Mouse (Mus musculus) limb, embryonic 14.5 days (tissue): ENCODE measurements around the gene Slc1a7. TPM values are rescaled to one million over a fixed set of nuclear protein-coding genes. Genes with fewer than 3 reads are reported as not detected.

Experiments
- ATAC-seq: fragments of 200-750 bp; cut with Nextera tagmentation; 2 replicates; pipeline ENCODE4 v1.8.0; 2017; ENCODE audit warnings: low read depth, moderate number of reproducible peaks, moderate TSS enrichment; ENCODE audit not compliant: low FRiP score
- DNase-seq: peaks from one replicate; pipeline ENCODE4 v3.0.0-alpha.2; 2015; ENCODE audit warnings: low spot score
- H3K27ac ChIP-seq: fragments of 300-500 bp; sonication (generic); replicated peaks from 2 replicates; pipeline ENCODE4 v1.5.1; 2014; ENCODE audit warnings: low read depth, mild to moderate bottlenecking, low read length, moderate library complexity, mixed read lengths
- H3K27me3 ChIP-seq: fragments of 300-500 bp; sonication (generic); 2 replicates; pipeline ENCODE4 v1.6.1; 2014; ENCODE audit warnings: low read length, mixed read lengths; ENCODE audit not compliant: control insufficient read depth, insufficient read depth
- H3K36me3 ChIP-seq: fragments of 300-500 bp; sonication (generic); 2 replicates; pipeline ENCODE4 v1.6.1; 2014; ENCODE audit warnings: mild to moderate bottlenecking, low read length, moderate library complexity, mixed read lengths; ENCODE audit not compliant: control insufficient read depth, insufficient read depth
- H3K4me1 ChIP-seq: fragments of 300-500 bp; sonication (generic); 2 replicates; pipeline ENCODE4 v1.6.1; 2014; ENCODE audit warnings: antibody characterized with exemption, low read length, mixed read lengths; ENCODE audit not compliant: control insufficient read depth, insufficient read depth
- H3K4me2 ChIP-seq: fragments of 300-500 bp; sonication (generic); replicated peaks from 2 replicates; pipeline ENCODE4 v1.6.1; 2014; ENCODE audit warnings: low read depth, mild to moderate bottlenecking, low read length, moderate library complexity; ENCODE audit not compliant: severe bottlenecking
- H3K4me3 ChIP-seq: fragments of 300-500 bp; sonication (generic); replicated peaks from 2 replicates; pipeline ENCODE4 v1.5.1; 2014; ENCODE audit warnings: low read length
- H3K9ac ChIP-seq: fragments of 300-500 bp; sonication (generic); 2 replicates; pipeline ENCODE4 v1.6.1; 2014; ENCODE audit warnings: mild to moderate bottlenecking, low read depth, low read length, moderate library complexity; ENCODE audit not compliant: severe bottlenecking
- H3K9me3 ChIP-seq: fragments of 300-500 bp; sonication (generic); 2 replicates; pipeline ENCODE4 v1.6.1; 2016; ENCODE audit warnings: low read length; ENCODE audit not compliant: control insufficient read depth
- POLR2A ChIP-seq: fragments of 200-500 bp; IDR thresholded peaks from 2 replicates; pipeline ENCODE4 v1.8.0; 2012; ENCODE audit warnings: inconsistent platforms, mild to moderate bottlenecking, moderate library complexity, borderline replicate concordance; ENCODE audit not compliant: insufficient read depth, insufficient read length; ENCODE audit errors: extremely low read depth
- WGBS: fragments of 180-500 bp; shearing (Covaris S2); extraction: QIAGEN DNeasy Blood & Tissue Kit; methylation state at CpG from one replicate; pipeline ENCODE4 v1.1.7; 2014; 5-methylcytosine and 5-hydroxymethylcytosine counted together
- polyA plus RNA-seq, 2 experiments: library from polyadenylated mRNA; depleted of rRNA in 1 of 2; stranded (reverse) in 1 of 2; unstranded in 1 of 2; fragments of >200 nt; fragmentation: Nextera tagmentation in 1 of 2; extraction: Ambion mirVana in 1 of 2; gene quantifications; 2 replicates each; pipeline versions ENCODE4 v1.2.1 to v1.2.3; 2012 to 2014

Slc1a7 gene
- polyA plus RNA-seq, 2 experiments = 0.16 TPM; not detected in 1

DNA sequence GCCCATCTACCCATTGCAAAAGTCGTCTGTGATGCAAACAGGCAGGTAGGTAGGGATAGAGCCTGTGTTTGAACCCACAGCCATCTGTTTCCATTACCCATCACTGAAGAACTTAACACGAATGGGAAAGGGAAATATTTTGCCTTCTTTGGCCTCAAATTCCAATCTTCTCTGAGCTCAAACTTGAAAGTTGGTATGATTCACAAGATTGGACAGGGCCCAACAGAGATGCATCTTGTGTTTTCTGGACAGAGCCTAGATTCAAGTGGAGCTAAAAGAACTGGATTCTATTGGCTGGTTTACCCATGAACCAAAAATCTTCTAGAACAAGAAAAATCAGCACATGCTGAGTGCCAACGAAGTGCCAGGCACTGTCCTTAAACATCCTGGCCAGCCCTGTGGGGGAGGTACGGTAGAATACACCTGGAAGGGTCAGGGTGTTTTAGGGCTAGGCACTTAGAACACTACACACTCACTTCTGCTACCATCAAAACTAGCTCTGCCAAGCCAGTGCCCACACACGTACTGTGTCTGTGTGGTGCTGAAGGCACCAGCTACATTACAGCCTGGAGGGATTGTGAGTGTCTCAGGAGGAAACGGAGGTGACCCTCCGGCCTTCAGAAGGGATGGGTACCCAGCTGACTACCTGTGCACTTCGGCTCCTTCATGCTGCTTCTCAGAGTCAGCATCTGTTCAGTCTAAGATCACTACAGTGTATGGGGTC lies 65.1 kb downstream of the Slc1a7 start:
- no peak for ATAC-seq
- H3K27me3 ChIP-seq = peaks cover 16% of the 10 kb centered on the region

DNA sequence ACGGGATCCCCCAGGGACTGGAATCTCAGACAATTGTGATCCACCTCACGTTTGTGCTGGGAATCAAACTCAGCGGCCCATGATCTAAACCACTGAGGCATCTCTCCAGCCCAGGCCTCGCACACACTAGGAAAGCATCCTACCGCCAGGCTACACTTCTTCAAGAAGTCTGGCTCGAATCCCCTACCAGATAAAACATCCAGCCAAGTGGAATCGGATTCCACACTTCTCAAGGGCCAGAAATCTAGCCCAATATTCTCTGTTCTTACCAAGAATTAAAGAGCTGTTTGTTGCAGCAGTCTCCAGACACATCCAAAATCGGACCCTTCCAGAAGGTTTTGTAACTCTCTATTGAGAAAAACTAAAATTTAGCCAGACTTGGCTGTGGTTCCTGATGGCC lies 68.9 kb downstream of the Slc1a7 start:
- no peak overlapping the region for H3K4me2 ChIP-seq
- 80% methylated on average over 8 of the region's 8 CpGs for WGBS
- no peaks in the 10 kb centered on the region for H3K9me3 ChIP-seq
- no peak for DNase-seq
- no peak overlapping the region for H3K9ac ChIP-seq
- no peak overlapping the region for H3K4me3 ChIP-seq
- H3K27ac ChIP-seq = no peak overlapping the region
- H3K27me3 ChIP-seq = no peaks in the 10 kb centered on the region
- no peak for TF ChIP-seq POLR2A
- H3K36me3 ChIP-seq = peaks cover 5% of the 10 kb centered on the region; the same call in 1 of the 2 replicates
- peaks cover 6% of the 10 kb centered on the region for H3K4me1 ChIP-seq
- no peak for ATAC-seq

More for the DNA sequence above, 65.1 kb downstream of the Slc1a7 start:
- 78% methylated on average over 8 of the region's 8 CpGs for WGBS
- peaks cover 10% of the 10 kb centered on the region for H3K4me1 ChIP-seq
- DNase-seq = no peak
- H3K27ac ChIP-seq = no peak overlapping the region
- TF ChIP-seq POLR2A = no peak
- no peak overlapping the region for H3K9ac ChIP-seq
- H3K4me3 ChIP-seq = no peak overlapping the region
- H3K9me3 ChIP-seq = no peaks in the 10 kb centered on the region
- no peak overlapping the region for H3K4me2 ChIP-seq
- H3K36me3 ChIP-seq = no peaks in the 10 kb centered on the region

DNA sequence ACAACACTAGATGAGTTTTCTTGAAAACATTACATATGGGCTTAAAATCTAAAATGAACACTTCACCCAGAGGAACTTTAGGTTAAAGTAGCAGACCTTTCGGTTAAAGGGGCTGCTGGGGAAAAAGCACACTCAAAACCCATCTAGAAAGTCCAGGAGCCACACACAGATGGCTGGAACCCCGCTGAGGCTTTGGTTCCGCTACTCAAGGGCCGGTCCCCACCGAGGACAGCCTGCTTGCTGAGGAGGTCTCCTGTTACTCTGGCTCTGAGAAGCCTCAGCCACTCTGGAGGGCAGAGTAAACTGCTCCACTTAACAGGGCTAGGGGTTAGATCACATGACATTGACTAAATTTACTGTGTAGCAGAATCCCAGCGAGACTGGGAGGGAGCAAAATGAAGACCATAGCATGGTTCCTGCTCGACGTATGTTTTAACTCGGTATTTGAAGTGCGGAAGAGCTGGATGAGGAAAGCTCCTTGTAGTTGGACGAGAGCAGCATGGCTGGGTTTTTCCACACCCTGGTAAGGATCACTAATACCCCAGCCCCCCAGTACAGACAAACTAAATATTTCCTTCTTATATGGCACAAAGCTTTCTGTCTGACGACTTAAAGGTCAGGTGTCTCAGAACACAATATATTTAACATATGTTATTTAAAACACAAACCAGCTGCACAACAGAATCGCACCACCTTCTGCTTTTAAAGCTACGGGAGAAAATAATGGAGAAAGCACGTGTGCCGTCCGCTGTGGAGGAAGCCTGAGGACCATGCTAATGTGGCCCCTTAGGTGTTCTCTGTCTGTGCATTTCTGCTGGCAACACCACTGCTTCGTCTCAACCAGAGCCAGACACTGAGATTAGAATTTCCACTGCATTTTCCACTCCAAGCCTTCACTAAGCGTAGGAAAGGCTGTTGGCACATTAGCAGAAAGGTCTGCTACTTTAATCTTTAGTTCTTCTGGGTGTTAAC lies 77.3 kb downstream of the Slc1a7 start:
- no peak for TF ChIP-seq POLR2A

DNA sequence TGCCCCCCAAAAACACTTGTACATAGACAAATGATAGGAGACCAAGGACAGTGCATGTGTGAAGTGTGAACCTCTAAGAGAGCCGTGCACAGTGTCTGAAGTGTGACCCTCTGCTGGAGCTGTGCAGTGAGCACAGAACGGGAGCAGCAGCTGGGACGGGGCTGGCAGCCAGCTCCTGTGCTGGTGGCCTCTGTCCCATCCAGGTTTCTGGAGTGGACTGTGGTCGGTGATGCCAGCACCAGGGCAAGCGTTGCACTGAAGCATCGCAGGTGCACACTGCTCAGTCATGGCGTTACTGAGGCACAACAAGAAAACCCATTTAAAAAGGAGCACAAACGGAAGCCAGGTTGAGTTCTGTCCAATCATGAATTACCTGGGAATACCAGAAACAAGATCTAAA lies 78.0 kb downstream of the Slc1a7 start:
- peak overlapping the region; percentile 39 for H3K27ac ChIP-seq
- peaks cover 56% of the 10 kb centered on the region for H3K36me3 ChIP-seq
- H3K9me3 ChIP-seq = no peaks in the 10 kb centered on the region
- no peak overlapping the region for H3K4me2 ChIP-seq
- DNase-seq (no peak), ATAC-seq (no peak)
- H3K4me3 ChIP-seq = no peak overlapping the region
- no peak for TF ChIP-seq POLR2A
- H3K4me1 ChIP-seq = peaks cover 2% of the 10 kb centered on the region; the same call in 1 of the 2 replicates
- WGBS = 56% methylated on average over 8 of the region's 8 CpGs
- H3K27me3 ChIP-seq = no peaks in the 10 kb centered on the region
- no peak overlapping the region for H3K9ac ChIP-seq

More for the DNA sequence above, 77.3 kb downstream of the Slc1a7 start:
- peak; percentile 70; the same call in 1 of the 2 replicates for ATAC-seq
- no peaks in the 10 kb centered on the region for H3K27me3 ChIP-seq
- H3K27ac ChIP-seq = peak overlapping the region; percentile 43; the same call in 1 of the 2 replicates
- H3K4me3 ChIP-seq = no peak overlapping the region
- peaks cover 50% of the 10 kb centered on the region for H3K36me3 ChIP-seq
- 44% methylated on average over 19 of the region's 19 CpGs for WGBS
- peaks cover 2% of the 10 kb centered on the region; the same call in 1 of the 2 replicates for H3K4me1 ChIP-seq
- H3K9me3 ChIP-seq = no peaks in the 10 kb centered on the region
- peak; percentile 53 for DNase-seq
- H3K4me2 ChIP-seq = no peak overlapping the region
- no peak overlapping the region for H3K9ac ChIP-seq

DNA sequence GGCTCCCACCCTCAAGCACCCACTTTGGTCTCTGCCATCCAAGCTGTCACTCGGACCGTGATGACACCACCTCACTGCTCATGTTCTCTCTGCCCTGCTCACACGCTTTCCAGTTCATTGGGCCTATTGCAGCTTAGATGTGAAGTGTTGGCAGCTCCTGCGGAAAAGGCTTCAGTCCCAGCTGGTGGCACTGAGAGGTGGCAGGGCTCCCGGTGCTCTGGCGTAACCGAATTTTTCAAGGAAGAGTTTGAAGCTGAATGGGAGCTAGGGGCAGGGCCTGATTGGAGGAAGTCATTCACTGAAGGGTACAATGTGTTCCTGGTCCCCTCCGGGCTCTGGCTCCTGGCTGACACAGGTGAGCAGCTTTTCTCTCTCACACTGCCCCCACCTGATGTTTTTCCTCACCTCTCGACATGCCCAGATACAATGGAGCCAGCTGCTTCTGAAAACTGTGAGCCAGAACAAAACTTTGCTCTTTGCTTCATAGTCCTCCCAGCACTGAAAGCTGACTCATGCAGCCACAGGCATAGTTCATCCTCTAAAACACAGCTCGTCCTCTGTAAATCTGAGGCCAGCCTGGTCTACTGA lies 83.6 kb downstream of the Slc1a7 start:
- no peaks in the 10 kb centered on the region for H3K4me1 ChIP-seq
- no peak overlapping the region for H3K4me2 ChIP-seq
- H3K27me3 ChIP-seq = no peaks in the 10 kb centered on the region
- ATAC-seq (no peak), DNase-seq (no peak)
- no peak overlapping the region for H3K9ac ChIP-seq
- H3K27ac ChIP-seq = no peak overlapping the region
- WGBS = 81% methylated on average over 10 of the region's 10 CpGs
- H3K9me3 ChIP-seq = no peaks in the 10 kb centered on the region
- H3K4me3 ChIP-seq = no peak overlapping the region
- TF ChIP-seq POLR2A = no peak
- peaks cover 84% of the 10 kb centered on the region for H3K36me3 ChIP-seq
